8 mouse cellular contexts compared by ENCODE assay signal in genomic region chr12:69924012-69924411, GRCm38 (mm10). TPM values are rescaled to one million over a fixed set of nuclear protein-coding genes. Genes with fewer than 3 reads are reported as not detected.
DNase-seq lines count a peak whose midpoint lies in the region; ATAC-seq and TF ChIP-seq lines count a peak whose summit lies in the region.

No protein-coding gene starts in this region.

- no peak for ATAC-seq in hindbrain, embryonic 11.5 days (ENCODE audit: low FRiP score)
- no peak for ATAC-seq in hindbrain, embryonic 12.5 days (ENCODE audit: low FRiP score)
- no peak for ATAC-seq in Patski
- ATAC-seq in embryonic facial prominence, embryonic 14.5 days (ENCODE audit: low read depth): no peak
- no peak for ATAC-seq in limb, embryonic 11.5 days (ENCODE audit: insufficient number of reproducible peaks, low FRiP score, low TSS enrichment, low read depth)

- H3K36me3 ChIP-seq in hindbrain, embryonic 11.5 days (ENCODE audit: control insufficient read depth, insufficient read depth, low read length): 0 out of 2 replicates have a peak, but pooled peaks cover 2% of the 10 kb centered on the region
- peaks cover 5% of the 10 kb centered on the region; the same call in 1 of the 2 replicates for H3K36me3 ChIP-seq in hindbrain, embryonic 12.5 days
- H3K36me3 ChIP-seq in embryonic facial prominence, embryonic 14.5 days (ENCODE audit: control insufficient read depth, insufficient read depth, low read length): no peaks in the 10 kb centered on the region
- H3K36me3 ChIP-seq in limb, embryonic 11.5 days (ENCODE audit: control insufficient read depth, insufficient read depth, low read length): no peaks in the 10 kb centered on the region
- no peaks in the 10 kb centered on the region for H3K36me3 ChIP-seq in small intestine, adult 2 months (ENCODE audit: control insufficient read depth, insufficient read depth, low read length)

- in situ Hi-C loops in Patski (cut with MboI; ENCODE audit: low pct_unique_long_range_greater_than_20kb): loop anchor here (5.0 kb wide), 1 partner anchor 508 kb away; no protein-coding TSS in a partner anchor

- POLR2A ChIA-PET in Patski (lab: Charles Lee): no interaction called here

- no peak overlapping the region for H3K4me3 ChIP-seq in hindbrain, embryonic 11.5 days (ENCODE audit: low read depth, low read length)
- no peak overlapping the region for H3K4me3 ChIP-seq in hindbrain, embryonic 12.5 days
- no peak overlapping the region for H3K4me3 ChIP-seq in embryonic facial prominence, embryonic 14.5 days (ENCODE audit: low read depth, low read length)
- no peak overlapping the region for H3K4me3 ChIP-seq in limb, embryonic 11.5 days (ENCODE audit: low read depth, low read length)
- no peak overlapping the region for H3K4me3 ChIP-seq in small intestine, adult 2 months (ENCODE audit: low read depth, low read length)

- 16% methylated on average over 5 of the region's 5 CpGs for WGBS in hindbrain, embryonic 11.5 days
- WGBS in hindbrain, embryonic 12.5 days: 14% methylated on average over 5 of the region's 5 CpGs
- WGBS in embryonic facial prominence, embryonic 14.5 days: 12% methylated on average over 5 of the region's 5 CpGs
- WGBS in limb, embryonic 11.5 days: 16% methylated on average over 5 of the region's 5 CpGs
- 23% methylated on average over 5 of the region's 5 CpGs for WGBS in small intestine, adult 2 months

- no peaks in the 10 kb centered on the region for H3K27me3 ChIP-seq in hindbrain, embryonic 11.5 days (ENCODE audit: control insufficient read depth, insufficient read depth, low read length)
- no peaks in the 10 kb centered on the region for H3K27me3 ChIP-seq in hindbrain, embryonic 12.5 days
- no peaks in the 10 kb centered on the region for H3K27me3 ChIP-seq in Patski
- no peaks in the 10 kb centered on the region for H3K27me3 ChIP-seq in embryonic facial prominence, embryonic 14.5 days (replicated peaks; ENCODE audit: control insufficient read depth, insufficient read depth, low read length)
- no peaks in the 10 kb centered on the region for H3K27me3 ChIP-seq in limb, embryonic 11.5 days (ENCODE audit: control insufficient read depth, insufficient read depth, low read length)
- no peaks in the 10 kb centered on the region for H3K27me3 ChIP-seq in small intestine, adult 2 months (ENCODE audit: control insufficient read depth, insufficient read depth, low read length)

- CTCF ChIA-PET in Patski (lab: Charles Lee): interaction anchor here (1.1 kb wide), 1 partner anchor 14 kb away, joined by 3 read pairs; no protein-coding TSS in a partner anchor

- no peaks in the 10 kb centered on the region for H3K4me1 ChIP-seq in hindbrain, embryonic 11.5 days (replicated peaks; ENCODE audit: control insufficient read depth, insufficient read depth, low read length)
- H3K4me1 ChIP-seq in hindbrain, embryonic 12.5 days: no peaks in the 10 kb centered on the region
- H3K4me1 ChIP-seq in embryonic facial prominence, embryonic 14.5 days (ENCODE audit: control insufficient read depth, insufficient read depth, low read length): no peaks in the 10 kb centered on the region
- no peaks in the 10 kb centered on the region for H3K4me1 ChIP-seq in limb, embryonic 11.5 days (ENCODE audit: control insufficient read depth, insufficient read depth, low read length)
- H3K4me1 ChIP-seq in small intestine, adult 2 months (ENCODE audit: control insufficient read depth, insufficient read depth, insufficient read length, low read length): no peaks in the 10 kb centered on the region

- TF ChIP-seq CTCF in Patski (IDR thresholded peaks at IDR 0.05): peak; percentile 82
- TF ChIP-seq CTCF in small intestine, adult 2 months (IDR thresholded peaks at IDR 0.05; ENCODE audit: extremely low read depth, insufficient read length, insufficient replicate concordance, low read depth, low read length): peak; percentile 43; the same call in 1 of the 2 replicates

- H3K9me3 ChIP-seq in hindbrain, embryonic 11.5 days (ENCODE audit: control insufficient read depth, low read length): no peaks in the 10 kb centered on the region
- H3K9me3 ChIP-seq in hindbrain, embryonic 12.5 days (replicated peaks): no peaks in the 10 kb centered on the region
- H3K9me3 ChIP-seq in embryonic facial prominence, embryonic 14.5 days (ENCODE audit: control insufficient read depth, low read length): no peaks in the 10 kb centered on the region
- no peaks in the 10 kb centered on the region for H3K9me3 ChIP-seq in limb, embryonic 11.5 days (ENCODE audit: control insufficient read depth, low read length)

- peak; percentile 67 for DNase-seq in hindbrain, embryonic 11.5 days (ENCODE audit: low spot score)
- DNase-seq in CD4-positive helper T cell, adult 2 months (ENCODE audit: low read depth, low spot score): peak; percentile 53
- peak; percentile 10 for DNase-seq in Patski (ENCODE audit: low read depth, low spot score)
- DNase-seq in embryonic facial prominence, embryonic 14.5 days (ENCODE audit: low spot score): peak; percentile 50
- DNase-seq in limb, embryonic 11.5 days (ENCODE audit: low spot score): peak; percentile 71
- DNase-seq in frontal cortex, postnatal 25 days (ENCODE audit: low spot score in 2 of 2): no peak

- no peak for TF ChIP-seq POLR2A in small intestine, adult 2 months (IDR thresholded peaks at IDR 0.05; ENCODE audit: low read depth, low read length)

- H3K27ac ChIP-seq in hindbrain, embryonic 11.5 days (ENCODE audit: low read depth, low read length): no peak overlapping the region
- no peak overlapping the region for H3K27ac ChIP-seq in hindbrain, embryonic 12.5 days
- no peak overlapping the region for H3K27ac ChIP-seq in embryonic facial prominence, embryonic 14.5 days (replicated peaks; ENCODE audit: low read depth, low read length)
- no peak overlapping the region for H3K27ac ChIP-seq in limb, embryonic 11.5 days (replicated peaks; ENCODE audit: low read depth, low read length)
- no peak overlapping the region for H3K27ac ChIP-seq in small intestine, adult 2 months (ENCODE audit: insufficient read depth, low read depth, low read length)

- no peak overlapping the region for H3K9ac ChIP-seq in hindbrain, embryonic 11.5 days (ENCODE audit: low read depth, low read length)
- no peak overlapping the region for H3K9ac ChIP-seq in hindbrain, embryonic 12.5 days
- H3K9ac ChIP-seq in embryonic facial prominence, embryonic 14.5 days (ENCODE audit: low read depth, low read length): no peak overlapping the region
- H3K9ac ChIP-seq in limb, embryonic 11.5 days (ENCODE audit: low read length): no peak overlapping the region

- H3K4me2 ChIP-seq in hindbrain, embryonic 11.5 days (replicated peaks; ENCODE audit: low read depth, low read length): no peak overlapping the region
- no peak overlapping the region for H3K4me2 ChIP-seq in hindbrain, embryonic 12.5 days (replicated peaks)
- H3K4me2 ChIP-seq in embryonic facial prominence, embryonic 14.5 days (ENCODE audit: low read depth, low read length): no peak overlapping the region
- H3K4me2 ChIP-seq in limb, embryonic 11.5 days (ENCODE audit: low read depth, severe bottlenecking): no peak overlapping the region

RNA-seq across cellular contexts. Expression of gene Map4k5, which starts 31.0 kb away (rescaled TPM):
- 37.9 and 38.4 TPM in 2 replicates for polyA plus RNA-seq in hindbrain, embryonic 11.5 days (2014; fragmentation: Nextera tagmentation; extraction: Ambion mirVana)
- 42.9 and 44.7 TPM in 2 replicates for polyA plus RNA-seq in hindbrain, embryonic 12.5 days (2016; fragmentation: Nextera tagmentation; extraction: Ambion mirVana)
- 65.7 TPM for polyA plus RNA-seq in Patski (2021)
- 45.2 and 48.9 TPM in 2 replicates for polyA plus RNA-seq in embryonic facial prominence, embryonic 14.5 days (2014; fragmentation: Nextera tagmentation; extraction: Ambion mirVana)
- polyA plus RNA-seq in limb, embryonic 11.5 days (2014; fragmentation: Nextera tagmentation; extraction: Ambion mirVana): 42.7 and 43.0 TPM in 2 replicates
- 4.6 and 5.1 TPM in 2 replicates for polyA plus RNA-seq in small intestine, adult 2 months (2012; rRNA removed)

RNA-seq across cellular contexts. Expression of gene Atl1, which starts 31.6 kb away (rescaled TPM):
- 54.7 and 59.5 TPM in 2 replicates for polyA plus RNA-seq in hindbrain, embryonic 11.5 days (2014; fragmentation: Nextera tagmentation; extraction: Ambion mirVana)
- 71.5 and 77.7 TPM in 2 replicates for polyA plus RNA-seq in hindbrain, embryonic 12.5 days (2016; fragmentation: Nextera tagmentation; extraction: Ambion mirVana)
- 26.3 TPM for polyA plus RNA-seq in Patski (2021)
- 8.5 and 13.8 TPM in 2 replicates for polyA plus RNA-seq in embryonic facial prominence, embryonic 14.5 days (2014; fragmentation: Nextera tagmentation; extraction: Ambion mirVana)
- 2.9 and 3.8 TPM in 2 replicates for polyA plus RNA-seq in limb, embryonic 11.5 days (2014; fragmentation: Nextera tagmentation; extraction: Ambion mirVana)
- polyA plus RNA-seq in small intestine, adult 2 months (2012; rRNA removed): 0.37 and 0.41 TPM in 2 replicates

Comparison
In these comparisons a context has a peak if more than half of its experiments do, and no peak if none do; other contexts are left out.
1. DNase-seq: peak in hindbrain, embryonic 11.5 days (single experiment), CD4-positive helper T cell, adult 2 months (single experiment), Patski (single experiment), embryonic facial prominence, embryonic 14.5 days (single experiment) and limb, embryonic 11.5 days (single experiment); none in frontal cortex, postnatal 25 days (0 of 2).